Mouse (Mus musculus): Measurements from ENCODE around the gene Spocd1. TPM values are rescaled to one million over a fixed set of nuclear protein-coding genes. Genes with fewer than 3 reads are reported as not detected.

The Spocd1 gene
- total and polyA plus RNA-seq, 2 experiments from 2014 or later, result 0.05 TPM; not detected in 1

DNA sequence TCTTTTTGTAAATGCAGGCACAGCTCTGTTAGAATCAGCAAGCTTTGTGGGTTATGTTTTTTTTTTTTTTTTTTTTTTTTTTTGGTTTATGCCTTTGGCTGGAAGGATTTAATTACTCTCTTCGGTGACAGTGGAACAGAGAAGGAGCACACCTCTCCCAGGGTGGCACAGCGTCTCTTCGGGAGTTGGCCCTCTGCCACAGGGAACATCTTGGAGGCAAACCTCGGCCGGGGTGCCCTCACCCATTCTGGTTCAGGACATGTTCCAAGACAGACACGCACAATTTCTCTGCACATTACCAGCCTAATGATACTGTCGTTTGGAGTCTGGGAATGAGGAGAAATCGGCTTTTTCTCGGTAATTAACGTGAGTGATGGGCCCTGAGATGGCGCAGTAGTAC lies 41.8 kb downstream of the Spocd1 start:
- ATAC-seq, result no peak
- no peaks in the 10 kb centered on the region for H3K36me3 ChIP-seq (ENCODE audit: insufficient read depth)
- H3K4me1 ChIP-seq (ENCODE audit: insufficient read depth), result peaks cover 20% of the 10 kb centered on the region
- no peak for TF ChIP-seq CTCF (IDR thresholded peaks at IDR 0.05; ENCODE audit: low read depth)
- H3K9me3 ChIP-seq (ENCODE audit: low read length), result no peaks in the 10 kb centered on the region
- no peak overlapping the region for H3K4me2 ChIP-seq (ENCODE audit: low read depth)
- no peak overlapping the region for H3K4me3 ChIP-seq (ENCODE audit: low read depth, low read length)
- H3K27me3 ChIP-seq (ENCODE audit: insufficient read depth, low read length), result no peaks in the 10 kb centered on the region
- no peak overlapping the region for H3K27ac ChIP-seq (ENCODE audit: low read depth, low read length)
- WGBS, result 55% methylated on average over 11 of the region's 11 CpGs
- no peak overlapping the region for H3K9ac ChIP-seq
- DNase-seq, result no peak

DNA sequence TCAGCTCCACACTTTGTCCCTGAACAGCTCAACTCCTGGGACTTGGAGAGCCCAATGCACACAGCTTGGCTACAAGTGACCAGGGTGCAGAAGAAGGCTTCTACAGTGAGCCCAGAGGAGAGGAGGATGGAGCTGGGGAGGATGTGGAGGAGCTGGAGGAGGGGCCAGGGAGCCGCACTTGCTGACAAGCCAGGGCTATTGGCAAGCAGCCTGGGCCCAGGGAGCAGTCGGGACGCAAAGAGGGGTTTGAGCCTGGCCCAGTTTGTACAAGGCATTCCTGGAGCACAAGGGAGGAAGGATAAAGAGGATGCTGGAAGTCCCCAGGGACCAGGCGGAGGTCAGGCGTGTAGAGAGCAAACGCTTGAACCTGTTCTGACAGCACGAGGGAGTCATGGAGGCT lies 42.9 kb downstream of the Spocd1 start:
- Histone ChIP-seq H3K9me3 (ENCODE audit: low read length) (no peaks in the 10 kb centered on the region), H3K4me3 (ENCODE audit: low read depth, low read length) (no peak overlapping the region), H3K9ac (no peak overlapping the region), H3K4me2 (ENCODE audit: low read depth) (no peak overlapping the region), H3K27ac (ENCODE audit: low read depth, low read length) (no peak overlapping the region), H3K27me3 (ENCODE audit: insufficient read depth, low read length) (no peaks in the 10 kb centered on the region), H3K4me1 (ENCODE audit: insufficient read depth) (peaks cover 11% of the 10 kb centered on the region; the same call in 1 of the 2 replicates), H3K36me3 (ENCODE audit: insufficient read depth) (no peaks in the 10 kb centered on the region)
- DNase-seq (peak; percentile 45), ATAC-seq (no peak)
- no peak for TF ChIP-seq CTCF (IDR thresholded peaks at IDR 0.05; ENCODE audit: low read depth)
- WGBS, result 23% methylated on average over 7 of the region's 7 CpGs

DNA sequence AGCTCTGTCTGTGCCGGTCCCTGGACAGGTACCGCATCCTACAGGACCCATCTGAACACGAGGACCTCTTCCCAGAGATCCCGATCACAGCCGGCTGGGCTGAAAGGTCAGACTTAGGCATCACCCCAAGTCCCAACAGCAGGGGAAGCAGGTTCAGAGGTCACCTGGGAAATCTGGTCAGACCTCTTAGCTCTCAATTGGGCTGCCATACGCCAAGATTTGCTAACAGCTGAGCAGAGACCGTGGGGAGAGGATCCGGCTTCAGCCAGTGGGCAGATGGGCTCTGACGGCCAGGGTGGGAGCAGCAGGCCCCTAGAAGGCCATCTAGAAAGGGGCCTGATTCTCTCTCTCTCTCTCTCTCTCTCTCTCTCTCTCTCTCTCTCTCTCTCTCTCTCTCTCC lies 45.2 kb downstream of the Spocd1 start:
- H3K4me2 ChIP-seq (ENCODE audit: low read depth), result no peak overlapping the region
- ATAC-seq (no peak), DNase-seq (no peak)
- H3K9ac ChIP-seq, result no peak overlapping the region
- 64% methylated on average over 9 of the region's 9 CpGs for WGBS
- H3K4me3 ChIP-seq (ENCODE audit: low read depth, low read length), result no peak overlapping the region
- no peaks in the 10 kb centered on the region for H3K36me3 ChIP-seq (ENCODE audit: insufficient read depth)
- no peak overlapping the region for H3K27ac ChIP-seq (ENCODE audit: low read depth, low read length)
- no peaks in the 10 kb centered on the region for H3K27me3 ChIP-seq (ENCODE audit: insufficient read depth, low read length)
- no peaks in the 10 kb centered on the region for H3K9me3 ChIP-seq (ENCODE audit: low read length)
- no peak for TF ChIP-seq CTCF (IDR thresholded peaks at IDR 0.05; ENCODE audit: low read depth)
- no peaks in the 10 kb centered on the region for H3K4me1 ChIP-seq (ENCODE audit: insufficient read depth)

DNA sequence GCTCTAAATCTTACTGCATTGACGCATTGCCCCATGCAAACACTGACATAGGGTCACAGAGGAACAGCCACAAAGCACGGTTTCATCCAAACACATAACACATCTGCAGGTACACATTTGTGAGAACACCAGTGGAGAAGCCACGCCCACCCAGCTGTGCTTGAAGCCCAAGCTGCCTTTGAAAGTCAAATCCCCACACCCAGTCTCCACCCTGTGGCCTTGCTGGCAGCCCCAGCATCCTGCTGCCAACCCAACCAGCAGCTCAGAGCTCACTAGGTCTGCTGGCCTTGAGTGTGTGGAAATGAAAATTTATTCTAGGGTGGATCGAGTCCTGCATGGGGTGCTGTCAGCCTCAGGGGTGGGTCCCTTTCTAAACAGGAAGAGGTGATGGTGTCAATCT lies 48.2 kb downstream of the Spocd1 start:
- 76% methylated on average over 4 of the region's 4 CpGs for WGBS
- ATAC-seq, result no peak
- H3K36me3 ChIP-seq (ENCODE audit: insufficient read depth), result no peaks in the 10 kb centered on the region
- no peak overlapping the region for H3K9ac ChIP-seq
- peaks cover 5% of the 10 kb centered on the region for H3K4me1 ChIP-seq (ENCODE audit: insufficient read depth)
- no peaks in the 10 kb centered on the region for H3K9me3 ChIP-seq (ENCODE audit: low read length)
- no peak overlapping the region for H3K4me2 ChIP-seq (ENCODE audit: low read depth)
- H3K4me3 ChIP-seq (ENCODE audit: low read depth, low read length), result no peak overlapping the region
- no peaks in the 10 kb centered on the region for H3K27me3 ChIP-seq (ENCODE audit: insufficient read depth, low read length)
- H3K27ac ChIP-seq (ENCODE audit: low read depth, low read length), result no peak overlapping the region
- no peak for TF ChIP-seq CTCF (IDR thresholded peaks at IDR 0.05; ENCODE audit: low read depth)
- no peak for DNase-seq

DNA sequence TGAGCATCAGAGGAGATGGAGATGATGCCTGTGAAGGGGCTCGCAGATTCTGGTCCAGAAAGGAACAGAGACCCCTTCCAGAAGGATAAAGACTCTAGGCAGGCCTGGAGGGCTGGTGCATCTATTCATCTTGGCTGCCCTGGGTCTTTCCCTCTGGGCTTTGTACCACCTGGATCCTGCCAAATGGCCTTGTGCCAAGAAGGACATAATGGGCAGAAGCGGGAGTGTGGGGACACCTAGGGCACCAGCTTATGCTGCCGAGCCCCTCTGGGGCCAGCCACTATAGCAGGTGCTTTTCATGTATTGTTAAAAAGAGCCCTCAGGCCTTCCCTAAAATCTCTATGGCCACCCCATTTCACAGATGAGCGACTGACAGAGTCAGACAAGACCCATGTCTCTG lies 49.2 kb downstream of the Spocd1 start:
- no peak overlapping the region for H3K4me2 ChIP-seq (ENCODE audit: low read depth)
- TF ChIP-seq CTCF (IDR thresholded peaks at IDR 0.05; ENCODE audit: low read depth), result no peak
- DNase-seq, result no peak
- H3K9ac ChIP-seq, result no peak overlapping the region
- H3K4me3 ChIP-seq (ENCODE audit: low read depth, low read length), result no peak overlapping the region
- H3K27me3 ChIP-seq (ENCODE audit: insufficient read depth, low read length), result no peaks in the 10 kb centered on the region
- H3K27ac ChIP-seq (ENCODE audit: low read depth, low read length), result no peak overlapping the region
- no peaks in the 10 kb centered on the region for H3K9me3 ChIP-seq (ENCODE audit: low read length)
- WGBS, result 30% methylated on average over 4 of the region's 4 CpGs
- H3K4me1 ChIP-seq (ENCODE audit: insufficient read depth), result peaks cover 15% of the 10 kb centered on the region
- ATAC-seq, result no peak
- H3K36me3 ChIP-seq (ENCODE audit: insufficient read depth), result no peaks in the 10 kb centered on the region

DNA sequence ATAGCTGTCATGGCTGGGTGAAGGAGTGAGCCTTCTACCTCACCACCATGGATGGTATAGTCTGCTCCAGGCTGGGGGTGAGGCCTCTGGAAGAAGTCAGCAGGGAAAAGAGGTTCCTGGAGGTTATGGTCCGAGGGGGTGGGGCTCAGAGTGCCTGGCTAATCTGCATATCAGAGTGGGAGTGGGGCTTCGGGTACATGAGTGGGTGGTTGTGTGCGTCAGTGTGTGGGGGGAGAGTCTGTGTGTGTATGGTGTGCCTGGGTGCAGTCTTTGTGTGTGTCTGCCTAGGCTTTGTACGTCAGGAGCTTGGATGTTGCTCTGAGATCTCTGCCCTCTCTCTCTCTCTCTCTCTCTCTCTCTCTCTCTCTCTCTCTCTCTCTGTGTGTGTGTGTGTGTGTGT lies 49.9 kb downstream of the Spocd1 start:
- WGBS, result 71% methylated on average over 4 of the region's 4 CpGs
- no peaks in the 10 kb centered on the region for H3K27me3 ChIP-seq (ENCODE audit: insufficient read depth, low read length)
- no peak overlapping the region for H3K9ac ChIP-seq
- H3K36me3 ChIP-seq (ENCODE audit: insufficient read depth), result no peaks in the 10 kb centered on the region
- H3K4me3 ChIP-seq (ENCODE audit: low read depth, low read length), result no peak overlapping the region
- peaks cover 22% of the 10 kb centered on the region for H3K4me1 ChIP-seq (ENCODE audit: insufficient read depth)
- no peak for ATAC-seq
- DNase-seq, result no peak
- no peaks in the 10 kb centered on the region for H3K9me3 ChIP-seq (ENCODE audit: low read length)
- no peak overlapping the region for H3K27ac ChIP-seq (ENCODE audit: low read depth, low read length)
- no peak overlapping the region for H3K4me2 ChIP-seq (ENCODE audit: low read depth)
- TF ChIP-seq CTCF (IDR thresholded peaks at IDR 0.05; ENCODE audit: low read depth), result no peak

DNA sequence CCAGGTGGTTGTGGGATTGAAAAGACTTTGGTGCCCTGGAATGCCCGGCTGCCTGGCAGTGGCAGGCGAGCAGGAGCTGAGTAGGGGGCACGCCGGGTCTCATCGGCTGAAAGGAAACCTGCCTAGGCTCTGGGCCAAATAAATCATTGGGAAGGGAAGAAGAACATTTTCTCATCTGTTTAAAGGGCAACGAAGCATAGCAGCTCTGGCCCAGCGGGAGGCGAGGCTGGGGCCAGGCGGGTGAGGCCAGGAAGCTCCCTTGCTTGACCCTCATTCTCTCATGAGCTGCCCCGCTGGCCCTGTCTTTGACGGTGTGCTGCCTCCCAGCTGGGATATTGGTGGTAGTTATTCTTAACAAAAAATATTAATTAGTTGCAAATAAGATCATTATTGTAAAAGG lies 52.6 kb downstream of the Spocd1 start:
- no peaks in the 10 kb centered on the region for H3K36me3 ChIP-seq (ENCODE audit: insufficient read depth)
- H3K27me3 ChIP-seq (ENCODE audit: insufficient read depth, low read length), result no peaks in the 10 kb centered on the region
- no peak for TF ChIP-seq CTCF (IDR thresholded peaks at IDR 0.05; ENCODE audit: low read depth)
- 37% methylated on average over 11 of the region's 11 CpGs for WGBS
- H3K4me2 ChIP-seq (ENCODE audit: low read depth), result no peak overlapping the region
- H3K4me1 ChIP-seq (ENCODE audit: insufficient read depth), result peaks cover 24% of the 10 kb centered on the region
- H3K4me3 ChIP-seq (ENCODE audit: low read depth, low read length), result no peak overlapping the region
- no peak for ATAC-seq
- no peak overlapping the region for H3K27ac ChIP-seq (ENCODE audit: low read depth, low read length)
- H3K9ac ChIP-seq, result no peak overlapping the region
- H3K9me3 ChIP-seq (ENCODE audit: low read length), result no peaks in the 10 kb centered on the region
- no peak for DNase-seq

DNA sequence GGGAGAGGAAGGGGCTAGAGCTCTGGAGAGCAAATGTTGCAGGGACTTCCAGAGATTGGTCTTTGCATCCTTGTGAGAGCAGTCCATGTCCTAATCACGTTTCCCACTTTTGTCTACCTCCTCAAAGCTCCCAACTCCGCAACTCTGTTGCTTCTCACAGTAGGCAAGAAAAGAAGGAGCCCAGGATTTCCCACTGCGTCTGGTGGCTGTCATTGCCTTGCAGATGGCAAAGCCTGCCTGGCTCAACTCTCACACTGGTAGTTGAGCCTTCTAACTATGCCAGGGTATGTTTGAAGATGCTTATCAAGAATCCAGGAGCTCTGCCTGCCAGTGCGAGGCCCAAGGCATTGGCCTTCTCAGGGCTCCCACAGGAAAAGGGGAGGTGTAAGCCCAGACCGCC lies 54.0 kb downstream of the Spocd1 start:
- DNase-seq, result peak; percentile 67
- Histone ChIP-seq H3K4me1 (ENCODE audit: insufficient read depth) (peaks cover 33% of the 10 kb centered on the region), H3K36me3 (ENCODE audit: insufficient read depth) (no peaks in the 10 kb centered on the region), H3K9me3 (ENCODE audit: low read length) (no peaks in the 10 kb centered on the region), H3K27me3 (ENCODE audit: insufficient read depth, low read length) (no peaks in the 10 kb centered on the region), H3K4me2 (ENCODE audit: low read depth) (peak overlapping the region; percentile 84; the same call in 1 of the 2 replicates), H3K9ac (no peak overlapping the region), H3K4me3 (ENCODE audit: low read depth, low read length) (no peak overlapping the region), H3K27ac (ENCODE audit: low read depth, low read length) (peak overlapping the region; percentile 59)
- no peak for ATAC-seq
- 26% methylated on average over 5 of the region's 5 CpGs for WGBS
- TF ChIP-seq CTCF (IDR thresholded peaks at IDR 0.05; ENCODE audit: low read depth), result no peak

Data from forebrain, postnatal 0 days (tissue).